Mouse (Mus musculus): ENCODE measurements at regions not wholly inside any gene's neighbourhood (a gene's known extent, or its start where the extent isn't known, plus 50 kb on each side); places are given as distances from the start of the nearest gene placed in this dataset.
A peak's percentile ranks its signal among the peaks of the same experiment; 100 is the strongest.
"Not testable (repeated sequence)": the region's sequence is repeated elsewhere in the genome, so short reads cannot be mapped to it uniquely, and the experiment has no call there.

DNA sequence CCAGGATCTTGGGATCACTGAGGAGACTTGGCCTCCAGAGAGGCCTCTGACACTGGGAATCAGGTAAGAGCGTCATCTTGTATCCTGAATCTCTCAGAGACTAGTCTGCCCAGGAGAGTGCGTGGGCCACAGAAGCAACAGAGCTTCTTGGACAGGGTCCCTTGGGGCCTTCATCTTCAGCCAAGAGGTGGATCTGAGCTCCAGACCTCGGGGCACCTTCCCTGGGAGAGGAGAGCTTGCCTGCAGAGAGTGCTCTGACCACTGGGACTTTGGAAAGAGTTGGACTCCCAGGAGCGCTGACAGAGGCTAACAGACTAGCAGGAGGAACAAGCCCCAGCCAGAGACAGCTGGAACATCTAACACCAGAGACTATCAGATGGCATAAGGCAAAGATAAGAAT, 73.9 kb upstream of the Gm15319 start:
- ATAC-seq (replicated peaks; ENCODE audit: low FRiP score, low TSS enrichment, poor library complexity, severe bottlenecking), result not testable (repeated sequence)

DNA sequence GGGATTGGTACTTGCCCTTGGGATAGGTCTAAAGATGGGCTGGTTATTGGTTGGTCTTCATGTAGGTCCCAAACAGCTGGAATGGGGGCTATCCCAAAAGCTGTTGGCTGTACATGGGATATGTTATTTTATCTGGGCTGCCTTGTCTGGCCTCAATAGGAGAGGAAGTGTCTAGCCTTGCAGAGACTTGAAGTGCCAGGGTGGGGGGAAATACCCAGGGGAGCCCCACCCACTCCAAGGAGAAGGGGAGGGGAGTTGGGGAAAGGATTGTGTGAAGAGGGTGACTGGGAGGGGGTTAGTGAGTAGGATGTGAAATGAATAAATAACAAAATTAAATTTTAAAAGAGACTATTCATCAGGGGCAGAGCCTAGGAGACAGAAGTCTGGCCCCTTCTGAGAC, 70.2 kb upstream of the Gm15319 start:
- ATAC-seq (replicated peaks; ENCODE audit: low FRiP score, low TSS enrichment, poor library complexity, severe bottlenecking), result not testable (repeated sequence)

- not testable (repeated sequence) for ATAC-seq (replicated peaks; ENCODE audit: low FRiP score, low TSS enrichment, poor library complexity, severe bottlenecking)
Measured at GRCm38 (mm10) chr8:20429469-20429868, 66.5 kb upstream of the Gm15319 start.

DNA sequence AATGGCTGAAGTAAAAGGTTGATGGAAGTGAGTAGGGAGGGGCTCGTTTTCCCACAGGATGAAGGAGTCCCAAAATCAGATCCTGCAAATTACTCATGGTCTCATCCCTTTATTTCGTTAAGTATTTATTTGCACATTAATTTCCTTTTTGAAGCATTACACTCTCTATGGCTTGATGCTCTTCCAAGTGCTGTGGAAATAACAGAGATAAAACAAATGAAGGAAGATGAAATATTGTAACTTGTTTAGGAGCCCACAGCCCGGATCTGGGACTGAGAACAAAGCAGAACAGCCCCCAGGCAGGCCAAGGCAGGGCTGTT, 61.9 kb upstream of the Gm15319 start:
- not testable (repeated sequence) for ATAC-seq (replicated peaks; ENCODE audit: low FRiP score, low TSS enrichment, poor library complexity, severe bottlenecking)

DNA sequence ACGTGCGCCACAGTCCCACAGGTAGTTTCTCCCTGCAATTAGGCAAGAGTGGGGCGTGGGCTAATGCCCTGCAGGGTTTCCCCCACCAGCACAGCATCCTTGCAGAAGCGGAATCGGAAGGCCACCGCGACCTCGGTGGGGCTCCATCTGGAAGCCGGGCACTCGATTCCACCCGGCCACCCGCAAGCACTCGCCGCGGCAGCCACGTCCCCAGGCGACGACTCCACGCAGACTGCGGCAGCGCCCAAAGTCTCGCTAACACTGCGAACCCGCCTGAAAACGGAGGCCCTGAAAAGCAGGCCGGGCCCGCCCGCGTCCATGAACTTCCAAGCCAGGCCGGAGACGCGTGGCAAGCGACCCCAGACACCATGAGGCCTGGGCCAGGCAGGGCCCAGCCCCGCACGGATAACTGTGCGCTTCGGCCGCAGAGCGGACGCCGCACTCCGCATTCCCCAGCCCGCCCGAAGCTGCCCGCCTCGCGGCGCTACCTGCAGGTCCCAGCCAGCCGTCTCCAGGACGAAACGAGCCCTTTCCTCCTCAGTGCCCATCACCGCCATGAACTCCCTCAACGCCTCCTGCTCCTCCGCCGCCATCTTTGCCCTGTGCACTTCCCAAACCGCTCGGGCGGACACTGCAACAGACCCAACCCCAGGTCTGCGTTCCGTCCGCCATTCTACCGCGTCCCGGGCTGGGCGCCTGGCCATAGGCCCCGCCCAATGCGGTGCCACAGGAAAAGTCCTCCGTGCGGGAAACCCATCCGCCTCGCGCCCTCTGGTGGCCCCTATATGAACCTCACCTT, 61.3 kb upstream of the Gm15319 start:
- ATAC-seq (replicated peaks; ENCODE audit: low FRiP score, low TSS enrichment, poor library complexity, severe bottlenecking), result peak; percentile 100

DNA sequence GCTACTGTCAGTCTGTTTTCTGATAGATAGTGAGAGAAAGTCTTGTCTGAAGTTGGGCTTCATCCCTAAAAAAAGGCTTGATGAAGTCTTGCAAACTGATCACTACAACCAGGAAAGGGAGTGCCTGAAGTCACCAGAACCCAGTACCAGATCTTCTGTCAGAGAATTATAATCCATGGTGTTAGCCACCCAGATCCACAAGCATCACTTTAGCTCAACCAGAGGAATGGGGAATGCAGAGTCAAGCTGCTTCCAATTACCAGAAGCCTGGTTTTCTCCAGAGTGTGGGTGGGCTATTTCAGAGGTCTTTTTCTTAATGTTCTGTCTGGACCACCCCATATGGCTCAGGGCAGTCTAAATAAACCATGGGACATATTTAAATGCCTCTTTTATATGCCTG, 57.8 kb upstream of the Gm15319 start:
- not testable (repeated sequence) for ATAC-seq (replicated peaks; ENCODE audit: low FRiP score, low TSS enrichment, poor library complexity, severe bottlenecking)

All from megakaryocyte-erythroid progenitor cell, adult 5-6 weeks (primary cell).